Comparison of ENCODE assay signal across 13 mouse cellular contexts in genomic region chr3:101387849-101388248, GRCm38 (mm10). TPM values are rescaled to one million over a fixed set of nuclear protein-coding genes. Genes with fewer than 3 reads are reported as not detected.
DNase-seq lines count a peak whose midpoint lies in the region; ATAC-seq and TF ChIP-seq lines count a peak whose summit lies in the region.
"Had no signal": no experiment of that assay in that cellular context is flagged by ENCODE, and none has a peak within 500 bp of the region (broad histone marks: within the 10 kb centered on the region; RNA-seq: fewer than 3 reads in every experiment).

No protein-coding gene starts in this region.

- H3K4me2 ChIP-seq in heart, embryonic 14.5 days (ENCODE audit: low read length) = peak overlapping the region; percentile 39
- peak overlapping the region; percentile 47 for H3K4me2 ChIP-seq in limb, embryonic 12.5 days
- H3K4me2 ChIP-seq: forebrain, embryonic 15.5 days had no signal

- H3K27ac ChIP-seq in heart, embryonic 14.5 days (replicated peaks in 1 of 2; ENCODE audit: control insufficient read depth in 1 of 2, insufficient read depth in 1 of 2, low read depth in 2 of 2, low read length in 2 of 2) = peak overlapping the region in 1 of 2 experiments; percentile 21; a peak in 1 of 4 replicates
- peak overlapping the region; percentile 79 for H3K27ac ChIP-seq in limb, embryonic 12.5 days
- H3K27ac ChIP-seq: forebrain, embryonic 15.5 days; macrophage had no signal

- no peak overlapping the region for H3K4me3 ChIP-seq in heart, embryonic 14.5 days (ENCODE audit: control insufficient read depth in 1 of 2, insufficient read depth in 1 of 2, low read depth in 1 of 2, low read length in 2 of 2)
- 0 out of 2 replicates have a peak overlapping the region, but pooled peaks have one; percentile 17 for H3K4me3 ChIP-seq in E14TG2a.4 (replicated peaks; ENCODE audit: low read length)
- H3K4me3 ChIP-seq in G1E (ENCODE audit: low read depth, low read length) = peak overlapping the region; percentile 13; the same call in 1 of the 2 replicates
- 0 out of 2 replicates have a peak overlapping the region, but pooled peaks have one; percentile 9 for H3K4me3 ChIP-seq in limb, embryonic 12.5 days (replicated peaks)
- H3K4me3 ChIP-seq: forebrain, embryonic 15.5 days had no signal

- no peak for ATAC-seq in heart, embryonic 14.5 days (ENCODE audit: insufficient number of reproducible peaks, insufficient read depth, low FRiP score, low read depth)
- no peak for ATAC-seq in G1E (ENCODE audit: extremely low read depth, insufficient number of reproducible peaks, low FRiP score, poor library complexity, severe bottlenecking)
- ATAC-seq in limb, embryonic 12.5 days (ENCODE audit: insufficient number of reproducible peaks, insufficient read depth, low FRiP score, low TSS enrichment, low read depth) = no peak
- ATAC-seq: activated CD4-positive, CD25-positive, alpha-beta regulatory T cell, adult 4 months; forebrain, embryonic 15.5 days had no signal

- peaks cover 11 to 48% of the 10 kb centered on the region in 2 experiments for H3K4me1 ChIP-seq in heart, embryonic 14.5 days (ENCODE audit: control insufficient read depth in 2 of 2, insufficient read depth in 2 of 2, low read length in 2 of 2)
- H3K4me1 ChIP-seq in E14TG2a.4 (replicated peaks; ENCODE audit: low read depth, low read length) (peaks cover 78% of the 10 kb centered on the region), G1E (ENCODE audit: insufficient read depth, low read depth, low read length) (peaks cover 44% of the 10 kb centered on the region)
- peaks cover 95% of the 10 kb centered on the region for H3K4me1 ChIP-seq in limb, embryonic 12.5 days (replicated peaks)

- DNase-seq in heart, adult 8-10 months (ENCODE audit: low spot score) = no peak
- no peak for DNase-seq in G1E (ENCODE audit: low spot score)
- no peak for DNase-seq in cerebellum, postnatal 36 days
- DNase-seq in MN1 (ENCODE audit: low spot score) = no peak
- no peak for DNase-seq in gastrocnemius, postnatal 36 days
- DNase-seq: cerebellum, postnatal 14 days; heart, adult 11 months had no signal

- H3K27me3 ChIP-seq in heart, embryonic 14.5 days (ENCODE audit: control insufficient read depth, insufficient read depth, low read length) = no peaks in the 10 kb centered on the region
- H3K27me3 ChIP-seq in E14TG2a.4 (ENCODE audit: insufficient read depth, low read length) (no peaks in the 10 kb centered on the region), G1E (ENCODE audit: insufficient read depth, low read length) (no peaks in the 10 kb centered on the region)
- no peaks in the 10 kb centered on the region for H3K27me3 ChIP-seq in limb, embryonic 12.5 days
- H3K27me3 ChIP-seq: forebrain, embryonic 15.5 days had no signal

- no peaks in the 10 kb centered on the region for H3K36me3 ChIP-seq in heart, embryonic 14.5 days (ENCODE audit: control insufficient read depth, insufficient read depth, low read length)
- H3K36me3 ChIP-seq in E14TG2a.4 (ENCODE audit: insufficient read depth, low read length) (0 out of 2 replicates have a peak, but pooled peaks cover 4% of the 10 kb centered on the region), G1E (replicated peaks) (peaks cover 66% of the 10 kb centered on the region)
- H3K36me3 ChIP-seq in limb, embryonic 12.5 days = peaks cover 11% of the 10 kb centered on the region; the same call in 1 of the 2 replicates
- H3K36me3 ChIP-seq: forebrain, embryonic 15.5 days had no signal

- peak overlapping the region; percentile 14; the same call in 1 of the 2 replicates for H3K9ac ChIP-seq in heart, embryonic 14.5 days (ENCODE audit: low read length)
- H3K9ac ChIP-seq in limb, embryonic 12.5 days (replicated peaks) = peak overlapping the region; percentile 50; the same call in 1 of the 2 replicates
- H3K9ac ChIP-seq: forebrain, embryonic 15.5 days had no signal

- no peak for TF ChIP-seq CTCF in E14TG2a.4 (conservative IDR thresholded peaks at IDR 0.05; ENCODE audit: low read length)
- TF ChIP-seq CTCF in G1E (IDR thresholded peaks at IDR 0.05; ENCODE audit: low read depth, low read length) = no peak

- 12% methylated on average over 10 of the region's 10 CpGs for WGBS in heart, embryonic 14.5 days
- whole genome bisulfite sequencing in limb, embryonic 12.5 days = 3% methylated on average over 10 of the region's 10 CpGs

- no peaks in the 10 kb centered on the region for H3K9me3 ChIP-seq in heart, embryonic 14.5 days (ENCODE audit: control insufficient read depth, low read length)
- no peaks in the 10 kb centered on the region for H3K9me3 ChIP-seq in E14TG2a.4 (ENCODE audit: low read length)
- no peaks in the 10 kb centered on the region for H3K9me3 ChIP-seq in G1E (replicated peaks)
- H3K9me3 ChIP-seq in limb, embryonic 12.5 days = no peaks in the 10 kb centered on the region
- H3K9me3 ChIP-seq: forebrain, embryonic 15.5 days had no signal

- intact Hi-C loops in gastrocnemius, postnatal 36 days (cut with DNase I) = no loop called here

RNA-seq across cellular contexts. Expression of gene Igsf3, which starts 11.0 kb away (rescaled TPM):
- 25.5 and 28.1 TPM in 2 replicates for polyA plus RNA-seq in heart, embryonic 14.5 days (2014; fragmentation: Nextera tagmentation; extraction: Ambion mirVana)
- total RNA-seq in heart, adult 8-10 months (2022) = 10 to 100 TPM; 10.1 to 12.3 (median 12.0) TPM
- total RNA-seq in G1E (2014; fragmentation: Nextera tagmentation) (29.4 and 33.0 TPM in 2 replicates), G1E (2017) (16.1 and 19.1 TPM in 2 replicates)
- 9.4 and 14.6 TPM in 2 replicates for polyA plus RNA-seq in G1E (2012)
- 95.2 and 104 TPM in 2 replicates for polyA plus RNA-seq in limb, embryonic 12.5 days (2016; fragmentation: Nextera tagmentation; extraction: Ambion mirVana)
- total RNA-seq in gastrocnemius, postnatal 36 days (2021) = 1 to 10 TPM; 3.9 to 4.1 TPM

Comparison
In these comparisons a context has a peak if more than half of its experiments do, and no peak if none do; other contexts are left out.
1. H3K4me3 ChIP-seq: peak in E14TG2a.4 (single experiment), G1E (single experiment) and limb, embryonic 12.5 days (single experiment); none in heart, embryonic 14.5 days (0 of 2).